Mouse (Mus musculus): ENCODE data around the gene Ptpn12. TPM values are rescaled to one million over a fixed set of nuclear protein-coding genes. Genes with fewer than 3 reads are reported as not detected.
A peak's percentile ranks its signal among the peaks of the same experiment; 100 is the strongest.

Gene Ptpn12
- 24.8 and 27.8 TPM in 2 replicates for polyA plus RNA-seq (2014; fragmentation: Nextera tagmentation; extraction: Ambion mirVana)

- Histone ChIP-seq H3K27me3 (ENCODE audit: control insufficient read depth, insufficient read depth, low read length) (no peaks in the 10 kb centered on the region), H3K4me2 (replicated peaks; ENCODE audit: low read depth, low read length) (peak within 1 kb of the TSS; percentile 58), H3K4me1 (ENCODE audit: control insufficient read depth, insufficient read depth, low read length) (peaks cover 4% of the 10 kb centered on the region; the same call in 1 of the 2 replicates), H3K27ac (ENCODE audit: low read length) (peak within 1 kb of the TSS; percentile 97), H3K9me3 (ENCODE audit: control insufficient read depth, low read depth, low read length) (no peaks in the 10 kb centered on the region), H3K4me3 (ENCODE audit: low read depth, low read length) (peak within 1 kb of the TSS; percentile 99), H3K9ac (replicated peaks; ENCODE audit: low read depth, low read length) (peak within 1 kb of the TSS; percentile 83), H3K36me3 (ENCODE audit: control insufficient read depth, insufficient read depth, low read length) (no peaks in the 10 kb centered on the region)
- under 1% methylated on average over 24 of the region's 73 CpGs for WGBS
- peak; percentile 96 for ATAC-seq (ENCODE audit: insufficient number of reproducible peaks, insufficient read depth, low FRiP score, low read depth)
Observed at GRCm38 (mm10) chr5:21055820-21056531, at the start of gene Ptpn12. Gene Ptpn12 (minus strand): TSS chr5:21055911.

- H3K9ac ChIP-seq (replicated peaks; ENCODE audit: low read depth, low read length) = no peak overlapping the region
- 76% methylated on average over 6 of the region's 6 CpGs for WGBS
- no peak overlapping the region for H3K4me2 ChIP-seq (replicated peaks; ENCODE audit: low read depth, low read length)
- no peak for ATAC-seq (ENCODE audit: insufficient number of reproducible peaks, insufficient read depth, low FRiP score, low read depth)
- no peaks in the 10 kb centered on the region for H3K9me3 ChIP-seq (ENCODE audit: control insufficient read depth, low read depth, low read length)
- H3K27ac ChIP-seq (ENCODE audit: low read length) = no peak overlapping the region
- no peaks in the 10 kb centered on the region for H3K4me1 ChIP-seq (ENCODE audit: control insufficient read depth, insufficient read depth, low read length)
- H3K27me3 ChIP-seq (ENCODE audit: control insufficient read depth, insufficient read depth, low read length) = no peaks in the 10 kb centered on the region
- no peaks in the 10 kb centered on the region for H3K36me3 ChIP-seq (ENCODE audit: control insufficient read depth, insufficient read depth, low read length)
- H3K4me3 ChIP-seq (ENCODE audit: low read depth, low read length) = no peak overlapping the region
Observed at GRCm38 (mm10) chr5:21091179-21091578, 35.5 kb upstream of the Ptpn12 start.

- ATAC-seq (ENCODE audit: insufficient number of reproducible peaks, insufficient read depth, low FRiP score, low read depth) = no peak
- Histone ChIP-seq H3K27me3 (ENCODE audit: control insufficient read depth, insufficient read depth, low read length) (no peaks in the 10 kb centered on the region), H3K4me2 (replicated peaks; ENCODE audit: low read depth, low read length) (peak overlapping the region; percentile 42), H3K27ac (ENCODE audit: low read length) (no peak overlapping the region), H3K36me3 (ENCODE audit: control insufficient read depth, insufficient read depth, low read length) (no peaks in the 10 kb centered on the region), H3K4me1 (ENCODE audit: control insufficient read depth, insufficient read depth, low read length) (peaks cover 4% of the 10 kb centered on the region; the same call in 1 of the 2 replicates), H3K9ac (replicated peaks; ENCODE audit: low read depth, low read length) (no peak overlapping the region), H3K4me3 (ENCODE audit: low read depth, low read length) (no peak overlapping the region), H3K9me3 (ENCODE audit: control insufficient read depth, low read depth, low read length) (no peaks in the 10 kb centered on the region)
- WGBS = 79% methylated on average over 2 of the region's 2 CpGs
Observed at GRCm38 (mm10) chr5:21057217-21057616, 1.5 kb upstream of the Ptpn12 start.

GRCm38 (mm10) chr5:21056595-21056994, 884 bp upstream of the Ptpn12 start:
- Histone ChIP-seq H3K4me3 (ENCODE audit: low read depth, low read length) (peak overlapping the region; percentile 99), H3K9ac (replicated peaks; ENCODE audit: low read depth, low read length) (peak overlapping the region; percentile 31), H3K9me3 (ENCODE audit: control insufficient read depth, low read depth, low read length) (no peaks in the 10 kb centered on the region), H3K27me3 (ENCODE audit: control insufficient read depth, insufficient read depth, low read length) (no peaks in the 10 kb centered on the region), H3K4me2 (replicated peaks; ENCODE audit: low read depth, low read length) (peak overlapping the region; percentile 42), H3K36me3 (ENCODE audit: control insufficient read depth, insufficient read depth, low read length) (no peaks in the 10 kb centered on the region), H3K4me1 (ENCODE audit: control insufficient read depth, insufficient read depth, low read length) (peaks cover 4% of the 10 kb centered on the region; the same call in 1 of the 2 replicates), H3K27ac (ENCODE audit: low read length) (peak overlapping the region; percentile 92)
- no peak for ATAC-seq (ENCODE audit: insufficient number of reproducible peaks, insufficient read depth, low FRiP score, low read depth)
- WGBS = 8% methylated on average over 8 of the region's 8 CpGs

- under 1% methylated on average over 72 of the region's 84 CpGs for WGBS
- no peaks in the 10 kb centered on the region for H3K27me3 ChIP-seq (ENCODE audit: control insufficient read depth, insufficient read depth, low read length)
Observed at GRCm38 (mm10) chr5:21055071-21055819, 466 bp downstream of the Ptpn12 start.

GRCm38 (mm10) chr5:21054472-21055070, 1.1 kb downstream of the Ptpn12 start:
- ATAC-seq (ENCODE audit: insufficient number of reproducible peaks, insufficient read depth, low FRiP score, low read depth) = peak; percentile 20; the same call in 1 of the 2 replicates
- 1% methylated on average over 20 of the region's 20 CpGs for WGBS
- no peaks in the 10 kb centered on the region for H3K36me3 ChIP-seq (ENCODE audit: control insufficient read depth, insufficient read depth, low read length)
- H3K4me2 ChIP-seq (replicated peaks; ENCODE audit: low read depth, low read length) = peak overlapping the region; percentile 58
- H3K27ac ChIP-seq (ENCODE audit: low read length) = peak overlapping the region; percentile 97
- H3K4me1 ChIP-seq (ENCODE audit: control insufficient read depth, insufficient read depth, low read length) = peaks cover 4% of the 10 kb centered on the region; the same call in 1 of the 2 replicates
- peak overlapping the region; percentile 99 for H3K4me3 ChIP-seq (ENCODE audit: low read depth, low read length)
- no peaks in the 10 kb centered on the region for H3K9me3 ChIP-seq (ENCODE audit: control insufficient read depth, low read depth, low read length)
- peak overlapping the region; percentile 83 for H3K9ac ChIP-seq (replicated peaks; ENCODE audit: low read depth, low read length)
- H3K27me3 ChIP-seq (ENCODE audit: control insufficient read depth, insufficient read depth, low read length) = no peaks in the 10 kb centered on the region

More at GRCm38 (mm10) chr5:21055071-21055819, 466 bp downstream of the Ptpn12 start:
- H3K36me3 ChIP-seq (ENCODE audit: control insufficient read depth, insufficient read depth, low read length) = no peaks in the 10 kb centered on the region
- H3K27ac ChIP-seq (ENCODE audit: low read length) = peak overlapping the region; percentile 97
- ATAC-seq (ENCODE audit: insufficient number of reproducible peaks, insufficient read depth, low FRiP score, low read depth) = peak; percentile 12
- peaks cover 4% of the 10 kb centered on the region; the same call in 1 of the 2 replicates for H3K4me1 ChIP-seq (ENCODE audit: control insufficient read depth, insufficient read depth, low read length)
- peak overlapping the region; percentile 58 for H3K4me2 ChIP-seq (replicated peaks; ENCODE audit: low read depth, low read length)
- peak overlapping the region; percentile 99 for H3K4me3 ChIP-seq (ENCODE audit: low read depth, low read length)
- H3K9ac ChIP-seq (replicated peaks; ENCODE audit: low read depth, low read length) = peak overlapping the region; percentile 83
- H3K9me3 ChIP-seq (ENCODE audit: control insufficient read depth, low read depth, low read length) = no peaks in the 10 kb centered on the region

- Histone ChIP-seq H3K9ac (replicated peaks; ENCODE audit: low read depth, low read length) (no peak overlapping the region), H3K4me2 (replicated peaks; ENCODE audit: low read depth, low read length) (peak overlapping the region; percentile 58), H3K36me3 (ENCODE audit: control insufficient read depth, insufficient read depth, low read length) (no peaks in the 10 kb centered on the region), H3K4me3 (ENCODE audit: low read depth, low read length) (peak overlapping the region; percentile 99), H3K9me3 (ENCODE audit: control insufficient read depth, low read depth, low read length) (no peaks in the 10 kb centered on the region), H3K27me3 (ENCODE audit: control insufficient read depth, insufficient read depth, low read length) (no peaks in the 10 kb centered on the region), H3K27ac (ENCODE audit: low read length) (no peak overlapping the region; the same call in 1 of the 2 replicates), H3K4me1 (ENCODE audit: control insufficient read depth, insufficient read depth, low read length) (peaks cover 4% of the 10 kb centered on the region; the same call in 1 of the 2 replicates)
- no peak for ATAC-seq (ENCODE audit: insufficient number of reproducible peaks, insufficient read depth, low FRiP score, low read depth)
- WGBS = 55% methylated on average over 3 of the region's 3 CpGs
Observed at GRCm38 (mm10) chr5:21053571-21054307, 2.0 kb downstream of the Ptpn12 start.

Data from stomach, embryonic 14.5 days (tissue).